Mouse (Mus musculus) embryonic facial prominence, embryonic 10.5 days (tissue): ENCODE data around the gene Myo10. TPM values are rescaled to one million over a fixed set of nuclear protein-coding genes. Genes with fewer than 3 reads are reported as not detected.

Experiments used
- DNase-seq: peaks from one replicate; pipeline ENCODE4 v3.0.0-alpha.2; 2017; ENCODE audit warnings: low spot score
- H3K27ac ChIP-seq: fragments of 300-500 bp; sonication (generic); replicated peaks from 2 replicates; pipeline ENCODE4 v1.5.1; 2016; ENCODE audit warnings: mild to moderate bottlenecking
- H3K27me3 ChIP-seq: fragments of 300-500 bp; sonication (generic); replicated peaks from 2 replicates; pipeline ENCODE4 v1.6.1; 2016; ENCODE audit warnings: low read depth, mild to moderate bottlenecking; ENCODE audit not compliant: poor library complexity, severe bottlenecking
- H3K36me3 ChIP-seq: fragments of 300-500 bp; sonication (generic); replicated peaks from 2 replicates; pipeline ENCODE4 v1.6.1; 2016; ENCODE audit warnings: mild to moderate bottlenecking, moderate library complexity
- H3K4me1 ChIP-seq: fragments of 300-500 bp; sonication (generic); 2 replicates; pipeline ENCODE4 v1.6.1; 2016
- H3K4me3 ChIP-seq: fragments of 300-500 bp; sonication (generic); 2 replicates; pipeline ENCODE4 v1.5.1; 2016; ENCODE audit warnings: mild to moderate bottlenecking, moderate library complexity
- H3K9me3 ChIP-seq: fragments of 300-500 bp; sonication (generic); 2 replicates; pipeline ENCODE4 v1.6.1; 2016; ENCODE audit warnings: mild to moderate bottlenecking
- WGBS: fragments of 180-500 bp; shearing (Covaris S2); methylation state at CpG from one replicate; pipeline ENCODE4 v1.1.7; 2016; 5-methylcytosine and 5-hydroxymethylcytosine counted together
- polyA plus RNA-seq: library from polyadenylated mRNA; unstranded; fragments of >200 nt; fragmentation: Nextera tagmentation; extraction: Ambion mirVana; gene quantifications from 2 replicates; pipeline ENCODE4 v1.2.1, GENCODE M21; 2016

Gene Myo10
- polyA plus RNA-seq, 1 experiment from 2014 or later = 44.2 TPM

GRCm38 (mm10) chr15:25842462-25843085, 220.2 kb downstream of the Myo10 start:
- H3K36me3 ChIP-seq = no peaks in the 10 kb centered on the region
- peaks cover under 1% of the 10 kb centered on the region; the same call in 1 of the 2 replicates for H3K9me3 ChIP-seq
- H3K27me3 ChIP-seq = peaks cover 38% of the 10 kb centered on the region
- peaks cover 20% of the 10 kb centered on the region for H3K4me1 ChIP-seq
- WGBS = 9% methylated on average over 16 of the region's 16 CpGs
- peak overlapping the region; percentile 84 for H3K27ac ChIP-seq
- peak overlapping the region; percentile 86 for H3K4me3 ChIP-seq
- DNase-seq = peak; percentile 23

- 1% methylated on average over 72 of the region's 72 CpGs for WGBS
- H3K27ac ChIP-seq = peak within 1 kb of the TSS; percentile 84
Observed at GRCm38 (mm10) chr15:25843086-25843991, 221.0 kb downstream of the Myo10 start, which contains the start of gene Retreg1. TSS of gene Retreg1 (plus strand) at chr15:25843180.

GRCm38 (mm10) chr15:25844013-25844570, 221.8 kb downstream of the Myo10 start:
- Histone ChIP-seq H3K9me3 (no peaks in the 10 kb centered on the region), H3K36me3 (no peaks in the 10 kb centered on the region), H3K27ac (no peak overlapping the region), H3K4me1 (peaks cover 20% of the 10 kb centered on the region), H3K4me3 (peak overlapping the region; percentile 86), H3K27me3 (peaks cover 38% of the 10 kb centered on the region)
- WGBS = 10% methylated on average over 11 of the region's 11 CpGs
- DNase-seq = no peak

More at GRCm38 (mm10) chr15:25843086-25843991, 221.0 kb downstream of the Myo10 start, which contains the start of gene Retreg1:
- Histone ChIP-seq H3K36me3 (no peaks in the 10 kb centered on the region), H3K9me3 (no peaks in the 10 kb centered on the region), H3K4me3 (peak within 1 kb of the TSS; percentile 86), H3K27me3 (peaks cover 38% of the 10 kb centered on the region), H3K4me1 (peaks cover 20% of the 10 kb centered on the region)
- peak; percentile 75 for DNase-seq

- Histone ChIP-seq H3K9me3 (peaks cover 4% of the 10 kb centered on the region; the same call in 1 of the 2 replicates), H3K4me1 (peaks cover 20% of the 10 kb centered on the region), H3K27me3 (peaks cover 38% of the 10 kb centered on the region), H3K27ac (no peak overlapping the region), H3K4me3 (no peak overlapping the region), H3K36me3 (no peaks in the 10 kb centered on the region)
- DNase-seq = no peak
- WGBS = 54% methylated on average over 4 of the region's 4 CpGs
Observed at GRCm38 (mm10) chr15:25844771-25845170, 222.4 kb downstream of the Myo10 start.

- peaks cover 4% of the 10 kb centered on the region; the same call in 1 of the 2 replicates for H3K9me3 ChIP-seq
- H3K4me3 ChIP-seq = no peak overlapping the region
- H3K4me1 ChIP-seq = peaks cover 17% of the 10 kb centered on the region
- no peaks in the 10 kb centered on the region for H3K36me3 ChIP-seq
- WGBS = 92% methylated on average over 1 of the region's 1 CpGs
- no peak for DNase-seq
- no peak overlapping the region for H3K27ac ChIP-seq
- H3K27me3 ChIP-seq = peaks cover 18% of the 10 kb centered on the region
Observed at GRCm38 (mm10) chr15:25847576-25848168, 225.3 kb downstream of the Myo10 start.

- Histone ChIP-seq H3K9me3 (peaks cover 4% of the 10 kb centered on the region; the same call in 1 of the 2 replicates), H3K4me3 (no peak overlapping the region), H3K27me3 (no peaks in the 10 kb centered on the region), H3K27ac (no peak overlapping the region), H3K36me3 (no peaks in the 10 kb centered on the region), H3K4me1 (peaks cover 21% of the 10 kb centered on the region)
- DNase-seq = no peak
- 66% methylated on average over 11 of the region's 11 CpGs for WGBS
Observed at GRCm38 (mm10) chr15:25850552-25850951, 228.2 kb downstream of the Myo10 start.

- no peak overlapping the region for H3K27ac ChIP-seq
- peaks cover 2% of the 10 kb centered on the region; the same call in 1 of the 2 replicates for H3K9me3 ChIP-seq
- H3K4me1 ChIP-seq = peaks cover 31% of the 10 kb centered on the region
- no peaks in the 10 kb centered on the region for H3K27me3 ChIP-seq
- 52% methylated on average over 18 of the region's 18 CpGs for WGBS
- no peak overlapping the region for H3K4me3 ChIP-seq
- peak; percentile 18 for DNase-seq
- no peaks in the 10 kb centered on the region for H3K36me3 ChIP-seq
Observed at GRCm38 (mm10) chr15:25854270-25854904, 232.1 kb downstream of the Myo10 start.

GRCm38 (mm10) chr15:25858611-25859058, 236.3 kb downstream of the Myo10 start:
- H3K27me3 ChIP-seq = no peaks in the 10 kb centered on the region
- H3K9me3 ChIP-seq = no peaks in the 10 kb centered on the region
- no peaks in the 10 kb centered on the region for H3K36me3 ChIP-seq
- peaks cover 29% of the 10 kb centered on the region for H3K4me1 ChIP-seq
- WGBS = 65% methylated on average over 12 of the region's 12 CpGs
- no peak overlapping the region for H3K27ac ChIP-seq
- no peak for DNase-seq
- H3K4me3 ChIP-seq = no peak overlapping the region

GRCm38 (mm10) chr15:25859469-25859868, 237.1 kb downstream of the Myo10 start:
- no peaks in the 10 kb centered on the region for H3K9me3 ChIP-seq
- H3K4me1 ChIP-seq = peaks cover 21% of the 10 kb centered on the region
- H3K4me3 ChIP-seq = no peak overlapping the region
- no peaks in the 10 kb centered on the region for H3K27me3 ChIP-seq
- no peaks in the 10 kb centered on the region for H3K36me3 ChIP-seq
- WGBS = 55% methylated on average over 3 of the region's 3 CpGs
- no peak for DNase-seq
- H3K27ac ChIP-seq = no peak overlapping the region

- DNase-seq = no peak
- H3K27me3 ChIP-seq = no peaks in the 10 kb centered on the region
- 90% methylated on average over 7 of the region's 7 CpGs for WGBS
- H3K4me3 ChIP-seq = no peak overlapping the region
- H3K36me3 ChIP-seq = no peaks in the 10 kb centered on the region
- H3K4me1 ChIP-seq = peaks cover 10% of the 10 kb centered on the region
- H3K9me3 ChIP-seq = no peaks in the 10 kb centered on the region
- no peak overlapping the region for H3K27ac ChIP-seq
Observed at GRCm38 (mm10) chr15:25861900-25862299, 239.6 kb downstream of the Myo10 start.
